Mouse (Mus musculus) megakaryocyte, embryonic 14.5 days (primary cell): ENCODE measurements around the gene Kdelr3. TPM values are rescaled to one million over a fixed set of nuclear protein-coding genes. Genes with fewer than 3 reads are reported as not detected.

Experiments
- H3K27me3 ChIP-seq: replicated peaks from 2 replicates; pipeline ENCODE3; 2012; ENCODE audit warnings: inconsistent platforms
- H3K36me3 ChIP-seq: replicated peaks from 2 replicates; pipeline ENCODE3; 2012; ENCODE audit warnings: low read length, inconsistent platforms, mixed read lengths
- H3K4me1 ChIP-seq: 2 replicates; pipeline ENCODE4 v1.6.1; 2012; ENCODE audit warnings: inconsistent platforms
- H3K4me3 ChIP-seq: replicated peaks from 2 replicates; pipeline ENCODE3; 2012; ENCODE audit warnings: moderate library complexity, mild to moderate bottlenecking, inconsistent platforms
- H3K9me3 ChIP-seq: 2 replicates; pipeline ENCODE4 v1.6.1; 2012; ENCODE audit warnings: inconsistent platforms
- FLI1 ChIP-seq: IDR thresholded peaks from 2 replicates; pipeline ENCODE4 v1.6.1; 2012; ENCODE audit warnings: low read length, inconsistent platforms, mixed read lengths
- GATA1 ChIP-seq: IDR thresholded peaks from 3 replicates; pipeline ENCODE4 v1.6.1; 2012; ENCODE audit warnings: mixed read lengths, low read length, inconsistent platforms, borderline replicate concordance
- polyA plus RNA-seq: library from polyadenylated mRNA; stranded (reverse); fragments of >175 nt; gene quantifications from 2 replicates; pipeline ENCODE4 v1.2.3, GENCODE M21; 2012; ENCODE audit warnings: low replicate concordance; ENCODE audit not compliant: insufficient read depth

The Kdelr3 gene
- polyA plus RNA-seq, 1 experiment: not detected

DNA sequence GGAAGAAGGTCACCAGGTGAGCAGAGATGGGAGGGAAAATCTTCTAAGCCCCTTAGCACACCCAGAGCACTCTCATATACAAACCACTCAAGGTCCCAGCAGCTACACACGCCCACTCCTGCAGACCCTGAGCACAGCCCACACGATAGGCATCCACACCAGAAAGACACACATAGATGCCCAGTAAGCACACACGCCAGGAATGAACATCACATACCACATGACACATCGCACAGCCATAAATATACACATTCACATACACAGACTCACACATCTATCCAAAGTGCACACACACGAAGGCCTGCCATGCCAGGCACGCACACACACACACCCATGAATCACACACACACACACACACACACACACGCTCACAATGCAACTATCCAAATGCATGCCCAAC lies 5.8 kb upstream of the Kdelr3 start:
- H3K27me3 ChIP-seq: peaks cover 96% of the 10 kb centered on the region
- H3K36me3 ChIP-seq: no peaks in the 10 kb centered on the region
- H3K4me1 ChIP-seq: peaks cover 35% of the 10 kb centered on the region
- TF ChIP-seq FLI1: no peak
- TF ChIP-seq GATA1: no peak
- peaks cover 25% of the 10 kb centered on the region for H3K9me3 ChIP-seq
- H3K4me3 ChIP-seq: no peak overlapping the region

DNA sequence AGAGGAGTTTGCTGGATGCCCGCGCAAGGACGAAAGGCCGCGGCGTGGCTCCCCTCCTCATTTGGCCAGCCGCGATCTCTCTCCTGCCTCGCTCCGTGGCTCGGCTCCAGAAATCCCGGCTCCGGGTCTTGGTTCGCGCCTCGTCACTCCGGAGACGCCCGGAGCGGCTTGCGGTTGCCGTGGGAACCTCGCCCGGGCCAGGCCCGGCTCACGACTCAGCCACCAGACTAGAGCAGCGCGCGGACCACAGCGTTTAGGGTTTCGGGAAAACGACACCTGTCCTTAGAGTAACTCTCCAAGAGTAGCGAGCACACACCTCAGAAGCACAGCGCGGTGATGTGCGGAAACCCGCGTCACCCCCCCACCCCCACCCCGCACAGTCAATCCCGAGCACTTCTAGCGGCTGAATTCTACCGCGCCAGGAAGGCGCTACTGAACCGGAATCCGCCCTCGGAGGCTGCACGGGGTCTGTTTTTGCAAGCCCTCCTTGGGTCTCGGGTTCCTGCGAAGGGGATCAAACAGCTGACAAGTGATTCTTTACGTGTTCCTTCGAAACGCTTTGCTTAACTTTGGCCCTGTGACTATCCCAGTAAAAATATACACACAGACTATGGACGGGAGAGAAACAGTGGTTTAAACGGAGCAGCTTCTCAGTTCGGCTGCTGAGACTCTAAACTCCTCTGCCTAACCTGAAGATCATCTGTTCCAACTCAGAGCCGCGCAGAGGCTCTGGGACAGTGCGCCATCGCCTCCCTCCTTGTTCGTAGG lies 4.5 kb upstream of the Kdelr3 start:
- Histone ChIP-seq H3K36me3 (no peaks in the 10 kb centered on the region), H3K4me1 (peaks cover 40% of the 10 kb centered on the region), H3K27me3 (peaks cover 96% of the 10 kb centered on the region), H3K4me3 (peak overlapping the region; percentile 85), H3K9me3 (peaks cover 24% of the 10 kb centered on the region)
- TF ChIP-seq GATA1 (no peak), FLI1 (no peak)

DNA sequence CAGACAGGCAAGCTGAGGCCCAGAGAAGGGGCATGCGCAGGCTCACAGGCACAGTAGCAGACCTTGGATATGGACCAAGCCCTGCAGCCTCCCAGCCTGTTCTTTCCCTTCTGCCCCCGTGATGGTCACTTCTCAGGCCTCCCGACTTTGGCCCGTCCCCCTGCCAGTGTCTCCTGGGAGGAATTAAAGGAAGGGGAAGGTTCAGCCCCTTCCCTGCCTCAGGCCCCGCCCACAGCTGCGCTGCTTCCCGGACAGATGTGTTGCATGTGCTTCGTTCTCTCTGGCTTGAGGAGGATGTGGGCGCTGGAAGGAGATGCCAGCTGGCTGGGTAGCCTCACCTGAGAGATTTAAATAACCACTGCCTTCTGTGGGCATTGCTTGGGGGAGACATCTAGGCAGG lies 2.3 kb upstream of the Kdelr3 start:
- H3K4me1 ChIP-seq: peaks cover 45% of the 10 kb centered on the region
- no peak overlapping the region for H3K4me3 ChIP-seq
- H3K36me3 ChIP-seq: no peaks in the 10 kb centered on the region
- peaks cover 96% of the 10 kb centered on the region for H3K27me3 ChIP-seq
- peaks cover 24% of the 10 kb centered on the region for H3K9me3 ChIP-seq
- TF ChIP-seq FLI1: no peak
- no peak for TF ChIP-seq GATA1

DNA sequence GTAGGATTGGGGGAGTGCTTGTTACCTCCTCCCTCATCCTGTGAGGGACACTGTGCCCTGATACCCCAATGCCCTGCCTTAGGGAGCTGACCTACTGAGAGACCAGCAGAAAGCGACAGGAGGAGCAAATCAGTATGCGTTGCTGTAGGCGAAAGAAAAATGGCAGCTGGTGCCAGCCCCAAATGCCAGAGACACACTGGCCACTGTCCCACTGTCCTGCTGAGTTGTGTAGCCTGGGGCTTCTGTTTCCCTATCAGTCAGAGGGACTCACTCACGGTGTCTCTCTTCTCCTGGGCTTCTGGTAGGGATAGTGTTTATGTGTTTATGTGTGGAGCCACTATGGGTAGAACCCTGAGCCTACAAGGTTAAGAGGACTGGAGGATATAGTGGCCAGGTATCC lies 1.5 kb downstream of the Kdelr3 start:
- TF ChIP-seq GATA1 (no peak), FLI1 (no peak)
- Histone ChIP-seq H3K4me3 (no peak overlapping the region), H3K27me3 (peaks cover 83% of the 10 kb centered on the region), H3K9me3 (peaks cover 28% of the 10 kb centered on the region), H3K4me1 (peaks cover 30% of the 10 kb centered on the region), H3K36me3 (no peaks in the 10 kb centered on the region)

DNA sequence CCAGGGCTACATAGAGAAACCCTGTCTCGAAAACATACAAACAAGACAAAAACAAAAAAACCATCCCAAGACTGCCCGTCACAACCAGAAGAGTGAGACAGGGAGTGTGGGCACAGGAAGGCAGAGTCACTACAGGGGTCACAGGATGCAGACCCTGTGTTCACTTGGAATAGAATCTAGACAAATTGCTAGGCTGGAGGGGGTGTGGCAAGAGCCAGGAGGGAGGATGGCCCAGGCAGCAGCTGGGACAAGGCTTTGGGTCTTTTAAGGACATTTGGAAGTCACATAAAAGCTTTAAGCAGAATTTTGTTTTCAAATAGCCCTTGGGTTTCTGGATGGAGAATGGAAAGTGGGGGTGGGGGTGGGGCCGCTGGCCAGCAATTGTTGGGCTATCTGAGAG lies 2.4 kb downstream of the Kdelr3 start:
- peaks cover 34% of the 10 kb centered on the region for H3K9me3 ChIP-seq
- peaks cover 82% of the 10 kb centered on the region for H3K27me3 ChIP-seq
- H3K36me3 ChIP-seq: no peaks in the 10 kb centered on the region
- H3K4me1 ChIP-seq: peaks cover 30% of the 10 kb centered on the region
- TF ChIP-seq FLI1 (no peak), GATA1 (no peak)
- H3K4me3 ChIP-seq: no peak overlapping the region

DNA sequence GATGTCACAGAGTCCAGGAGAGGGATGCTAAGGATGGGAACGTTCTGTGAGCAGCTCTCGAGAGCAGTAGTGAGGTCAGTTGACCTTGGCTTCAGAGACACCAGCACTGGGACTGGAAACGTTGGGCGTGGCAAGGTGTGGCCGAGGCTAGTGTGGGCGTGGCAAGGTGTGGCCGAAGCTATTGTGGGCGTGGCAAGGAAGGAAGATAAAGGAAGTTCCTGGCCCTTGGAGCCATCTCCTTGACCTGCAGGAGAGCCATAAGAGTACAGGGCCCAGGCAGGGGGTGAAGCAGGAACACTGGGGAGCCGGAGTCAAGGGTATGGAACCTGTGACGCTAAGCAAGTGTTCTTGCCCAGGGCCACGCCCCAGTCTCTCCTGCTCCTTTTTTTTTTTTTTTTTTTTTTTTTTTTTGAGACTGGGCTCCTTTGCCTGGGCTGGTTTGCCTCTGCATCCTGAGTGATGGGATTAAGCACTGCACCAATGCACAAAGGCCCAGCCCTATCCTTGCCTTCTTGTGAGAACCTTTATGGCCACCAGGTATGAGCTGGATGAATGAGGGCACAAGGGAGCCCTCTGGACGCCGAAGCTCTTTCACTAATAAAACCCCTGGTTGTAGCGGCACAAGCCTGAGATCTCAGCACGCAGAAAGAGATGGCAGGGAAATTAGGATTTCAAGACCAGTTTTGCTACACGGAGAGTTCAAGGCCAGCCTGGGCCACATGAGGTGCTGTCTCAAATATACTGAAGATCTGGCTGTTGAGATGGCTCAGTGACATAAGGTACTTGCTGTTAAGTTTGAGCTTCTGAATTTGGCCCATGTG lies 3.4 kb downstream of the Kdelr3 start:
- Histone ChIP-seq H3K4me1 (peaks cover 22% of the 10 kb centered on the region), H3K27me3 (peaks cover 76% of the 10 kb centered on the region), H3K9me3 (peaks cover 30% of the 10 kb centered on the region), H3K36me3 (no peaks in the 10 kb centered on the region), H3K4me3 (no peak overlapping the region)
- no peak for TF ChIP-seq GATA1
- TF ChIP-seq FLI1: no peak

DNA sequence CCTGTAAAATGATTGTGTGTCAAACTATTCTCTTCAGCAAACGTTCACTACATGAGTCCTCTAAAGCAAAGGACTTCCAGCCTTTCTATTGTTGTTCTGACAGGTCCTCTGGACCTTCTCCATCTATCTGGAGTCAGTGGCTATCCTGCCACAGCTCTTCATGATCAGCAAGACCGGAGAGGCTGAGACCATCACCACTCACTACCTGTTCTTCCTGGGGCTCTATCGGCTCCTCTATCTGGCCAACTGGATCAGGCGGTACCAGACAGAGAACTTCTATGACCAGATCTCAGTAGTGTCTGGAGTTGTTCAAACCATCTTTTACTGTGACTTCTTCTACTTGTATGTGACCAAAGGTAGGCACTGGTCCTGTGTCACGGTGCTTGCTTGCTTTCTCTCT lies 9.4 kb downstream of the Kdelr3 start:
- H3K4me1 ChIP-seq: peaks cover 12% of the 10 kb centered on the region
- H3K4me3 ChIP-seq: no peak overlapping the region
- peaks cover 19% of the 10 kb centered on the region for H3K9me3 ChIP-seq
- peaks cover 23% of the 10 kb centered on the region for H3K27me3 ChIP-seq
- no peak for TF ChIP-seq FLI1
- TF ChIP-seq GATA1: no peak
- peaks cover 47% of the 10 kb centered on the region for H3K36me3 ChIP-seq

DNA sequence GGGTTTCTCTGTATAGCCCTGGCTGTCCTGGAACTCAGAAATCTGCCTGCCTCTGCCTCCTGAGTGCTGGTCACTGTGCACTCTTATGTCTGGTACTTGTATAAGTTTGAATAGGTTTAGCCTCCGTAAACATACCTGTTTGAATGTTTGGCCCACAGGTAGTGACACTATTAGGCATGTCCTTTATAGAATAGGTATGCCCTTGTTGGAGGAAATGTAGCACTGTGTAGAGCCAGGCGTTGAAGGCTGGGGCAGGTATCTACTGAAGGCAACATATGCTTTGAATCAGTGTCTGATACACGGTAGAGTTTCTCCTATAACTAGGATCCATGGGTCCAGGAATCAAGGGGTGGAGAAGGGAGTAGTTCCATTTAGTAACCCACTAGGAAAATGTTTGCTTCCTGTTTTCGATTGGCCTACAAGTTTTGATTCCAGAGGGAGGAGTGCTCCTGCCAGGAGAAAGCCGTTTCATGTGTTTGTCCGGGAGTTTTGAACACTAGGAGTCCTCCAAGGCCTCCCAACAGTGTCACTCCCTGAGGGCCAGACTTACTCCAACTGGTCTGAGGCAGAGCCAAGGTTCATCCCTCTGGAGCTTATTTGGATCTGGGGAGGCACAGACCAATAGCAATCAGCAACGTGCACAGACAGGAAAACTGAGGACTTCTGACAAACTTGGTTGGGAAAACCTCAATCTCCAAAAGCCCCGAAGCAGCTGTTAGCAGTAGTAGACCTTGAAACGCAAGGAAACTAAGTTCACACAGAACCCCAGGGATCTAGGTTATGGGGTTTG lies 10.0 kb downstream of the Kdelr3 start:
- Histone ChIP-seq H3K9me3 (peaks cover 19% of the 10 kb centered on the region), H3K27me3 (peaks cover 19% of the 10 kb centered on the region), H3K4me1 (peaks cover 12% of the 10 kb centered on the region), H3K4me3 (no peak overlapping the region), H3K36me3 (peaks cover 53% of the 10 kb centered on the region)
- no peak for TF ChIP-seq GATA1
- TF ChIP-seq FLI1: no peak

DNA sequence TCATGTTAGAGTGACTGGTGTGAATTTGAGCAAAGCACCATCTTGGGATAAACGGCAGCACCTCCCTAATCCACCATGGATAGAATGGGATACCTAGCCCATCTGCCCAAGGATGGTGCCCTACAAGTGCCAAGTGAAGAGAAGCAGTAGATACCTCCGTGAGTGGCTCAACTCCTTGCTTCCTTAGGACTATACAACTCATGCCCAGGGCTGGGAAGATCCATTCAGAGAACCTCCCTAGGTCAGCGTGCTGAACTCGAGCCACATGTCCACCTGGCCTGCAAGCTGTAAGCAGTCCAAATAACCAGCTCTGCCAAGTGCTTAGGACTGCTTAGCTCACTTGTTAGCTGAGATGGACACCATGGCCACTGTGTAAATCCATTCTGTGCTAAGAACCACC lies 11.0 kb downstream of the Kdelr3 start:
- no peak overlapping the region for H3K4me3 ChIP-seq
- TF ChIP-seq FLI1 (no peak), GATA1 (no peak)
- H3K36me3 ChIP-seq: peaks cover 63% of the 10 kb centered on the region
- peaks cover 19% of the 10 kb centered on the region for H3K9me3 ChIP-seq
- peaks cover 17% of the 10 kb centered on the region for H3K4me1 ChIP-seq
- peaks cover 14% of the 10 kb centered on the region for H3K27me3 ChIP-seq
